Mouse (Mus musculus) natural killer cell, adult 2 months (primary cell): ENCODE results near the gene Ttll5.

Experiments used
- DNase-seq, 2 experiments: peaks; one replicate each; pipeline ENCODE4 v3.0.0; 2022; ENCODE audit warnings: low spot score in 2 of 2

The Ttll5 gene

GRCm38 (mm10) chr12:86012195-86012594 is 187.7 kb downstream of the Ttll5 start:
- no peak for DNase-seq

- no peak for DNase-seq
Observed at GRCm38 (mm10) chr12:86014174-86014573, 189.7 kb downstream of the Ttll5 start.

GRCm38 (mm10) chr12:86014621-86015020 is 190.2 kb downstream of the Ttll5 start:
- DNase-seq = no peak

GRCm38 (mm10) chr12:86015114-86015513 is 190.7 kb downstream of the Ttll5 start:
- no peak for DNase-seq

- no peak for DNase-seq
Observed at GRCm38 (mm10) chr12:86017360-86017759, 192.9 kb downstream of the Ttll5 start.

- DNase-seq = no peak
Observed at GRCm38 (mm10) chr12:86021583-86021982, 197.1 kb downstream of the Ttll5 start.

- DNase-seq = no peak
Observed at GRCm38 (mm10) chr12:86022282-86022984, 198.0 kb downstream of the Ttll5 start.

GRCm38 (mm10) chr12:86023081-86023871 is 198.8 kb downstream of the Ttll5 start:
- no peak for DNase-seq

- DNase-seq = no peak
Observed at GRCm38 (mm10) chr12:86024426-86024825, 200.0 kb downstream of the Ttll5 start.

GRCm38 (mm10) chr12:86025480-86025879 is 201.0 kb downstream of the Ttll5 start:
- no peak for DNase-seq

- no peak for DNase-seq
Observed at GRCm38 (mm10) chr12:86027000-86027399, 202.5 kb downstream of the Ttll5 start.

- no peak for DNase-seq
Observed at GRCm38 (mm10) chr12:86027747-86028146, 203.3 kb downstream of the Ttll5 start.

GRCm38 (mm10) chr12:86030932-86031331 is 206.5 kb downstream of the Ttll5 start:
- DNase-seq = no peak

GRCm38 (mm10) chr12:86035586-86035985 is 211.1 kb downstream of the Ttll5 start:
- no peak for DNase-seq

GRCm38 (mm10) chr12:86036368-86037166 is 212.1 kb downstream of the Ttll5 start:
- DNase-seq = no peak

- no peak for DNase-seq
Observed at GRCm38 (mm10) chr12:86037235-86037921, 212.9 kb downstream of the Ttll5 start.

GRCm38 (mm10) chr12:86039078-86039477 is 214.6 kb downstream of the Ttll5 start:
- no peak for DNase-seq

GRCm38 (mm10) chr12:86039751-86040150 is 215.3 kb downstream of the Ttll5 start:
- DNase-seq = no peak

GRCm38 (mm10) chr12:86046141-86046540 is 221.7 kb downstream of the Ttll5 start:
- DNase-seq = no peak

- DNase-seq = no peak
Observed at GRCm38 (mm10) chr12:86046776-86047175, 222.3 kb downstream of the Ttll5 start.

GRCm38 (mm10) chr12:86047376-86047775 is 222.9 kb downstream of the Ttll5 start:
- peak in 1 of 2 experiments; percentile 10 for DNase-seq

GRCm38 (mm10) chr12:86049813-86050212 is 225.4 kb downstream of the Ttll5 start:
- no peak for DNase-seq
